Mouse (Mus musculus) erythroblast, adult 5-6 weeks (primary cell): Measurements from ENCODE around the gene Bend4. TPM values are rescaled to one million over a fixed set of nuclear protein-coding genes. Genes with fewer than 3 reads are reported as not detected.

Source experiments
- ATAC-seq: replicated peaks from 2 replicates; pipeline ENCODE4 v1.8.0; 2016; ENCODE audit warnings: moderate number of reproducible peaks, mild to moderate bottlenecking, moderate TSS enrichment, inconsistent platforms; ENCODE audit not compliant: poor library complexity, low FRiP score, severe bottlenecking
- total RNA-seq, 2 experiments: library from RNA; stranded (forward) in 1 of 2; stranded (reverse) in 1 of 2; fragments of 150-400 nt in 1 of 2; fragments of 200-764, 138-1000 nt in 1 of 2; gene quantifications; 2 replicates each; pipeline versions ENCODE4 v1.2.3 to v1.2.4; 2015 to 2017; ENCODE audit warnings: low replicate concordance in 2 of 2

Gene Bend4
- total RNA-seq, 2 experiments from 2014 or later, result under 0.01 to 0.43 TPM

GRCm38 (mm10) chr5:67423963-67424362 is 4.1 kb downstream of the Bend4 start:
- ATAC-seq, result no peak

GRCm38 (mm10) chr5:67423326-67423725 is 4.8 kb downstream of the Bend4 start:
- ATAC-seq, result no peak

GRCm38 (mm10) chr5:67419407-67419806 is 8.7 kb downstream of the Bend4 start:
- ATAC-seq, result no peak

- no peak for ATAC-seq
Observed at GRCm38 (mm10) chr5:67411475-67411874, 16.6 kb downstream of the Bend4 start.

- no peak for ATAC-seq
Observed at GRCm38 (mm10) chr5:67410426-67410825, 17.7 kb downstream of the Bend4 start.

- no peak for ATAC-seq
Observed at GRCm38 (mm10) chr5:67408391-67408790, 19.7 kb downstream of the Bend4 start.

GRCm38 (mm10) chr5:67404919-67405318 is 23.2 kb downstream of the Bend4 start:
- no peak for ATAC-seq

- no peak for ATAC-seq
Observed at GRCm38 (mm10) chr5:67404380-67404779, 23.7 kb downstream of the Bend4 start.

GRCm38 (mm10) chr5:67401612-67402011 is 26.5 kb downstream of the Bend4 start:
- ATAC-seq, result no peak

- ATAC-seq, result no peak
Observed at GRCm38 (mm10) chr5:67400608-67401480, 27.3 kb downstream of the Bend4 start.

- ATAC-seq, result no peak
Observed at GRCm38 (mm10) chr5:67399876-67400607, 28.1 kb downstream of the Bend4 start.

- ATAC-seq, result no peak
Observed at GRCm38 (mm10) chr5:67397186-67397585, 30.9 kb downstream of the Bend4 start.

GRCm38 (mm10) chr5:67395211-67395851 is 32.8 kb downstream of the Bend4 start:
- no peak for ATAC-seq

- ATAC-seq, result no peak
Observed at GRCm38 (mm10) chr5:67393951-67394350, 34.2 kb downstream of the Bend4 start.

- no peak for ATAC-seq
Observed at GRCm38 (mm10) chr5:67382556-67382955, 45.6 kb downstream of the Bend4 start.

GRCm38 (mm10) chr5:67381690-67382089 is 46.4 kb downstream of the Bend4 start:
- no peak for ATAC-seq

- no peak for ATAC-seq
Observed at GRCm38 (mm10) chr5:67377044-67377621, 51.0 kb downstream of the Bend4 start.

GRCm38 (mm10) chr5:67362931-67363330 is 65.2 kb downstream of the Bend4 start:
- no peak for ATAC-seq

GRCm38 (mm10) chr5:67362316-67362715 is 65.8 kb downstream of the Bend4 start:
- ATAC-seq, result no peak

GRCm38 (mm10) chr5:67348949-67349348 is 79.2 kb downstream of the Bend4 start:
- 0 out of 2 replicates have a peak, but pooled peaks have one; percentile 20 for ATAC-seq
